Mouse (Mus musculus) liver, embryonic 14.5 days (tissue): ENCODE measurements around the gene Gm12888. TPM values are rescaled to one million over a fixed set of nuclear protein-coding genes. Genes with fewer than 3 reads are reported as not detected.
"Not testable (repeated sequence)": the region's sequence is repeated elsewhere in the genome, so short reads cannot be mapped to it uniquely, and the experiment has no call there.

Source experiments
- ATAC-seq: fragments of 200-750 bp; cut with Nextera tagmentation; 2 replicates; pipeline ENCODE4 v1.8.0; 2017; ENCODE audit warnings: moderate number of reproducible peaks, mild to moderate bottlenecking, moderate library complexity; ENCODE audit not compliant: insufficient read depth
- DNase-seq, 3 experiments: peaks; one replicate each; pipeline ENCODE4 v3.0.0-alpha.2; 2012 to 2013; ENCODE audit warnings: low read depth in 3 of 3, low spot score in 3 of 3
- H3K27ac ChIP-seq: fragments of 300-500 bp; sonication (generic); 2 replicates; pipeline ENCODE4 v1.5.1; 2014; ENCODE audit warnings: moderate library complexity, mild to moderate bottlenecking, control low read depth, inconsistent platforms
- H3K27me3 ChIP-seq: fragments of 300-500 bp; sonication (generic); 2 replicates; pipeline ENCODE4 v1.6.1; 2014; ENCODE audit warnings: mild to moderate bottlenecking, low read length, moderate library complexity; ENCODE audit not compliant: control insufficient read depth, insufficient read depth
- H3K36me3 ChIP-seq: fragments of 300-500 bp; sonication (generic); replicated peaks from 2 replicates; pipeline ENCODE4 v1.6.1; 2014; ENCODE audit warnings: low read depth; ENCODE audit not compliant: control insufficient read depth, insufficient read depth
- H3K4me1 ChIP-seq, 2 experiments: fragments of 200-500 bp in 1 of 2; fragments of 300-500 bp in 1 of 2; sonication (generic) in 1 of 2; replicated peaks; 2 replicates each; pipeline ENCODE4 v1.6.1; 2012 to 2014; ENCODE audit warnings: antibody characterized with exemption in 1 of 2, inconsistent platforms in 1 of 2, low read length in 1 of 2; ENCODE audit not compliant: control insufficient read depth in 2 of 2, insufficient read depth in 2 of 2
- H3K4me2 ChIP-seq: fragments of 300-500 bp; sonication (generic); 2 replicates; pipeline ENCODE4 v1.6.1; 2014; ENCODE audit warnings: low read depth, mild to moderate bottlenecking, control low read depth, moderate library complexity
- H3K4me3 ChIP-seq, 2 experiments: fragments of 200-500 bp in 1 of 2; fragments of 300-500 bp in 1 of 2; sonication (generic) in 1 of 2; 2 replicates each; pipeline ENCODE4 v1.5.1; 2012 to 2014; ENCODE audit warnings: low read depth in 2 of 2, low read length in 2 of 2, mild to moderate bottlenecking in 2 of 2, control low read depth in 1 of 2, inconsistent platforms in 1 of 2, moderate library complexity in 1 of 2; ENCODE audit not compliant: insufficient read depth in 1 of 2
- H3K9ac ChIP-seq: fragments of 300-500 bp; sonication (generic); replicated peaks from 2 replicates; pipeline ENCODE4 v1.6.1; 2014; ENCODE audit warnings: mild to moderate bottlenecking, control low read depth, moderate library complexity
- H3K9me3 ChIP-seq: fragments of 300-500 bp; sonication (generic); 2 replicates; pipeline ENCODE4 v1.6.1; 2016; ENCODE audit warnings: low read length, mixed read lengths; ENCODE audit not compliant: control insufficient read depth
- WGBS: fragments of 180-500 bp; shearing (Covaris S2); extraction: QIAGEN DNeasy Blood & Tissue Kit; methylation state at CpG from one replicate; pipeline ENCODE4 v1.1.7; 2014; ENCODE audit not compliant: insufficient replicate concordance; 5-methylcytosine and 5-hydroxymethylcytosine counted together
- polyA plus RNA-seq, 2 experiments: library from polyadenylated mRNA; depleted of rRNA in 1 of 2; stranded (reverse) in 1 of 2; unstranded in 1 of 2; fragments of >200 nt; fragmentation: Nextera tagmentation in 1 of 2; extraction: Ambion mirVana in 1 of 2; gene quantifications; 2 replicates each; pipeline versions ENCODE4 v1.2.1 to v1.2.3; 2012 to 2014

The Gm12888 gene
- not detected in 2 replicates for polyA plus RNA-seq (2012; rRNA removed)
- polyA plus RNA-seq (2014; fragmentation: Nextera tagmentation; extraction: Ambion mirVana): not detected in 2 replicates

DNA sequence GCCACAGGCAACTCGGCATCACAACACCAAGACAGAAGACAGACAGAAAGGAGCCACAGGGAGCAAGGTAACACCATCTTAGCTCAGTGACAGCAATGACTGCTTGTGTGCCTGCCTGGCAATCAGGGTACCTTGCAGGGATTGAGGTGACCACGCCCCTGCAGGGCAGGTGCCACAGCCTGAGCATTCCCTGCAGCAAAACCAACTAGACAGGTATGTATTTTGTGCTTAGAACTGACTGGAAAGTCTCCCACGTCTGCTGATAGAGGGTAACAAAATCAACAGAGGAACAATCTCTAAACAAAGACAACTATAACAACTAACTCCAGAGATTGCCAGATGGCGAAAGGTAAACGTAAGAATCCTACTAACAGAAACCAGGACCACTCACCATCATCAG is at the start of gene Gm12888:
TSS of gene Gm12888 (minus strand) at position 101 of the 400 bp plus-strand sequence.
- H3K4me1 ChIP-seq, H3K4me2 ChIP-seq, H3K27me3 ChIP-seq, H3K9me3 ChIP-seq, H3K9ac ChIP-seq, H3K36me3 ChIP-seq, DNase-seq, H3K27ac ChIP-seq, H3K4me3 ChIP-seq, ATAC-seq: not testable (repeated sequence)
- 32% methylated on average over 3 of the region's 5 CpGs for WGBS

Other genes starting within 250 kb of the Gm12888 start
- 8.3 and 10.3 TPM in 2 replicates for gene Zmpste24, start 226.7 kb downstream of the Gm12888 start, polyA plus RNA-seq (2012; rRNA removed)
- 15.1 and 15.6 TPM in 2 replicates for gene Zmpste24, start 226.7 kb downstream of the Gm12888 start, polyA plus RNA-seq (2014; fragmentation: Nextera tagmentation; extraction: Ambion mirVana)
- gene Tmco2, start 215.7 kb downstream of the Gm12888 start, polyA plus RNA-seq (2012; rRNA removed): not detected in 2 replicates
- not detected in 2 replicates for gene Tmco2, start 215.7 kb downstream of the Gm12888 start, polyA plus RNA-seq (2014; fragmentation: Nextera tagmentation; extraction: Ambion mirVana)
- gene Rlf, start 109.8 kb downstream of the Gm12888 start, polyA plus RNA-seq (2012; rRNA removed): 3.1 and 5.0 TPM in 2 replicates
- 6.4 and 7.1 TPM in 2 replicates for gene Rlf, start 109.8 kb downstream of the Gm12888 start, polyA plus RNA-seq (2014; fragmentation: Nextera tagmentation; extraction: Ambion mirVana)
- gene Gm12886, start 98.2 kb upstream of the Gm12888 start, polyA plus RNA-seq (2012; rRNA removed): not detected in 2 replicates
- not detected in 2 replicates for gene Gm12886, start 98.2 kb upstream of the Gm12888 start, polyA plus RNA-seq (2014; fragmentation: Nextera tagmentation; extraction: Ambion mirVana)